Mouse (Mus musculus) heart, embryonic 11.5 days (tissue): ENCODE data around the gene BC004004. TPM values are rescaled to one million over a fixed set of nuclear protein-coding genes. Genes with fewer than 3 reads are reported as not detected.
"Not testable (repeated sequence)": the region's sequence is repeated elsewhere in the genome, so short reads cannot be mapped to it uniquely, and the experiment has no call there.

Experiments
- ATAC-seq: fragments of 200-750 bp; cut with Nextera tagmentation; replicated peaks from 2 replicates; pipeline ENCODE4 v1.8.0; 2017; ENCODE audit warnings: moderate library complexity; ENCODE audit not compliant: insufficient number of reproducible peaks, low FRiP score, low TSS enrichment
- H3K27ac ChIP-seq: fragments of 300-500 bp; sonication (generic); 2 replicates; pipeline ENCODE4 v1.5.1; 2014; ENCODE audit warnings: mild to moderate bottlenecking, low read depth, low read length
- H3K27me3 ChIP-seq: fragments of 300-500 bp; sonication (generic); 2 replicates; pipeline ENCODE4 v1.6.1; 2014; ENCODE audit warnings: mild to moderate bottlenecking, low read length, mixed read lengths; ENCODE audit not compliant: control insufficient read depth, insufficient read depth
- H3K36me3 ChIP-seq: fragments of 300-500 bp; sonication (generic); 2 replicates; pipeline ENCODE4 v1.6.1; 2014; ENCODE audit warnings: mild to moderate bottlenecking, low read length, moderate library complexity, mixed read lengths; ENCODE audit not compliant: control insufficient read depth, insufficient read depth
- H3K4me1 ChIP-seq: fragments of 300-500 bp; sonication (generic); 2 replicates; pipeline ENCODE4 v1.6.1; 2014; ENCODE audit warnings: low read length; ENCODE audit not compliant: control insufficient read depth, insufficient read depth
- H3K4me2 ChIP-seq: fragments of 300-500 bp; sonication (generic); 2 replicates; pipeline ENCODE4 v1.6.1; 2014; ENCODE audit warnings: mild to moderate bottlenecking, moderate library complexity
- H3K4me3 ChIP-seq: fragments of 300-500 bp; sonication (generic); 2 replicates; pipeline ENCODE4 v1.5.1; 2014; ENCODE audit warnings: low read depth, low read length
- H3K9ac ChIP-seq: fragments of 300-500 bp; sonication (generic); 2 replicates; pipeline ENCODE4 v1.6.1; 2014; ENCODE audit warnings: mild to moderate bottlenecking, low read depth, low read length, moderate library complexity
- H3K9me3 ChIP-seq: fragments of 300-500 bp; sonication (generic); replicated peaks from 2 replicates; pipeline ENCODE4 v1.6.1; 2016; ENCODE audit warnings: low read length; ENCODE audit not compliant: control insufficient read depth
- WGBS: fragments of 180-500 bp; shearing (Covaris S2); extraction: QIAGEN DNeasy Blood & Tissue Kit; methylation state at CpG from one replicate; pipeline ENCODE4 v1.1.7; 2014; ENCODE audit not compliant: insufficient replicate concordance; 5-methylcytosine and 5-hydroxymethylcytosine counted together
- polyA plus RNA-seq: library from polyadenylated mRNA; unstranded; fragments of >200 nt; fragmentation: Nextera tagmentation; extraction: Ambion mirVana; gene quantifications from 2 replicates; pipeline ENCODE4 v1.2.1, GENCODE M21; 2014

BC004004 gene
- polyA plus RNA-seq, 1 experiment from 2014 or later: 90.6 TPM

DNA sequence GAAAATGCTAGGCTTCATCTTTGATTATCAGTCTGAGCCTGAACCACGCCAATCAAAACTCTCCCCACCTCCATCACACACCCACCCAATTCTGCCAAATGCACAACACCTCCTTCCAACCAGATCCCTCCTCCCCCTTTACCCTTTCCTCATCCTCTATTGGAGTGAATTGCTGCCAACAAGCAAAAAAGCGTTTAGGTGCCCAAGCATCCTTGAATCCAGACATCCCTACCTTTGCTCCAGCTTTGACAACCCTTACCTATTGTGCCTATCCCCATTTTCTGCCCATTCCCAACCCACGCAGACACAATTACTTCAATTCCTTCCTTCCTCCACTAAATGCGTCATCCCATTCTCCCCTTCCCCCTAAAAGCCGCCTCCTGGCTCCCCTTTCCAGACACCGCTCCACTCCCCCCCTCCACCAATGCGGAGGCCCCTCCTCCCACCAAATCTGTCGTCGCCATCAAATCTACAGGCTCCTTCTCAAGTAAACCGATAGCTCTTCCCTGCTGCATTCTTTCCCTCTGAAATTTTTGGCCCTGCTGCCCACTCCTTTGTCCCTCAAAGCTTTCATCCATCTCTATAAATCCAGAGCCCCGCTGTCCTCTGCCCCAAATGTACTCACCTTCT lies 78.0 kb downstream of the BC004004 start:
- Histone ChIP-seq H3K36me3 (peaks cover 3% of the 10 kb centered on the region; the same call in 1 of the 2 replicates), H3K9ac (peak overlapping the region; percentile 83), H3K27ac (peak overlapping the region; percentile 75), H3K9me3 (no peaks in the 10 kb centered on the region), H3K4me3 (peak overlapping the region; percentile 87), H3K27me3 (no peaks in the 10 kb centered on the region), H3K4me1 (peaks cover 30% of the 10 kb centered on the region), H3K4me2 (peak overlapping the region; percentile 82)
- ATAC-seq: no peak
- WGBS: 2% methylated on average over 11 of the region's 11 CpGs

DNA sequence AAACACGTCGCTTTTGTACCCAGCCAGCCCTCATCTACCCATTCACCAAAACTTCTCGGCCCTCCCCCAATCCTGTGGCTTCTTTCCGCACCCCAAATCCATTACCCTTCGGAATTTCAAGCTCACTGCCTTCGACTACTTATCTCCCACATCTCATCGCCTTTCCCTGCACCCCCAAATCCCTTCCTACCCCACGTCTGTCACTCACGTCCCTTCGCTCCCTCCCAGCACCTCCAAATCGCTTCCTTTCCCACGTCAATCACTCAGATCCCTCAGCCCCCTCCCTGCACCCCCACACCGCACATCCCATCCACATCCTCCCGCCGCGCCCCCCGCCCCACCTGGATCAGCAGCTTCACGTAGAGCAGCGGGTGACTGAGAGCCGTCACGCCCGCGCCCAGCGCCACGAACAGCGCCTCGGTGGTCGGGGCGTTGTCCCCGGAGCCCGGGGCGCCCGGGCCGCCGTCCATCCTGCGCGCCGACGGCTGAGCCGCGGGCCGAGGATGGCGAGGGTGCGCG lies 78.6 kb downstream of the BC004004 start:
- under 1% methylated on average over 43 of the region's 45 CpGs for WGBS
- ATAC-seq: peak; percentile 8; the same call in 1 of the 2 replicates
- Histone ChIP-seq H3K4me1 (peaks cover 24% of the 10 kb centered on the region), H3K4me2 (peak overlapping the region; percentile 82), H3K27ac (peak overlapping the region; percentile 75), H3K9ac (peak overlapping the region; percentile 83), H3K27me3 (no peaks in the 10 kb centered on the region), H3K4me3 (peak overlapping the region; percentile 87), H3K36me3 (peaks cover 3% of the 10 kb centered on the region; the same call in 1 of the 2 replicates), H3K9me3 (no peaks in the 10 kb centered on the region)

DNA sequence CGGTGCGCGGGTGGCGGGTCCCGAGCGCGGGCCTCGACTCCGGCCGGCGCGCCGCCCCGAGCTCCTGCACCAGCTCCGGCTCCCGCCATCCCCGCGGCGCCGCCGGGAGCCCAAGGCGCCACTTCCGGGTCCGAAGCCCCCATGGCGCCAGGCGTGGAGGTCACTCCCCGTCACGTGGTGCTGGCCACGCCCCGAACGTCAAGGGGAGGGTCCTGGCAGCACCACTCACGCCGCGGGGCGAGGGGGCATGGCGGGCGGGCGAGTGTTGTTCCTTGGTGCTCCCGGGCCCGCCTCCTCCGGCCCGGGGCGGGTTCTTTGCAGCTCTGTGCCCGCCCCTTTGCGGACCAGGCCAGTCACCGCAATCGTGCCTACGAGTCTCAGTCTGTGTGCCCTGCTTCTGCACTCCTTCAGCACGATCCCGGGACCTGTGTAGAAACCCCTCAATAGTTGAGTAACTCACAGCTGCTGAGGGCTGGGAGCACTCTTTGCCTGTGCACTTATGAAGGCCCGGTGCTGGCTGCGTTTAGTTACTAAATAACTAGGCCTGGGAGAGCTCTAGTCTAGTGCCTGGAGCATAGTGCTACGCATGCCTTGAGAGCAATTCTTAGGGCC lies 79.2 kb downstream of the BC004004 start, which contains the start of gene Mtch1:
TSS of gene Mtch1 (minus strand) at position 290 of the 612 bp plus-strand sequence.
- H3K4me2 ChIP-seq: peak within 1 kb of the TSS; percentile 82
- peaks cover 19% of the 10 kb centered on the region for H3K4me1 ChIP-seq
- WGBS: 1% methylated on average over 41 of the region's 53 CpGs
- no peaks in the 10 kb centered on the region for H3K27me3 ChIP-seq
- no peaks in the 10 kb centered on the region for H3K9me3 ChIP-seq
- peak within 1 kb of the TSS; percentile 87 for H3K4me3 ChIP-seq
- H3K36me3 ChIP-seq: peaks cover 3% of the 10 kb centered on the region; the same call in 1 of the 2 replicates
- ATAC-seq: peak; percentile 94
- H3K27ac ChIP-seq: peak within 1 kb of the TSS; percentile 75
- peak within 1 kb of the TSS; percentile 83 for H3K9ac ChIP-seq

DNA sequence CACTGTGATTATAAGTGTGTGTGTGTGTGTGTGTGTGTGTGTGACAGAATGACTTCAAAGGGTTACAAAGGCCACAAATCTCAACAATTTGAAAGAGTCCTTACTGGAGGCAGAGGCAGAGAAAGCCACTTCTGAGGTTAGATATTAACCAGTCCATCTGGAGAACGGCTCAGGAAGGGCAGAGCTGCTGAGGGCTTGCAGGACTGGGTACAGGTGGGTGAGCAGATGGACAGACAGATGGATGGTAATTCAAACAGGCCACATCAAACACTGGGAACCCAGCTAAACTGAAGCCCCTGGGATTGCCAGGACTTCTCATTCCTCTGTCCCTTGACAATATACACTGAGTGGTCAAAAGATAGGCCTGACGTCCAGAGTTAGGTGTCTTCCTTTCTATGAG lies 80.4 kb downstream of the BC004004 start:
- H3K36me3 ChIP-seq: peaks cover 3% of the 10 kb centered on the region; the same call in 1 of the 2 replicates
- H3K9me3 ChIP-seq: no peaks in the 10 kb centered on the region
- no peak overlapping the region for H3K4me2 ChIP-seq
- no peak overlapping the region for H3K27ac ChIP-seq
- H3K27me3 ChIP-seq: no peaks in the 10 kb centered on the region
- peaks cover 14% of the 10 kb centered on the region for H3K4me1 ChIP-seq
- no peak overlapping the region for H3K9ac ChIP-seq
- ATAC-seq: no peak
- no peak overlapping the region for H3K4me3 ChIP-seq
- 72% methylated on average over 2 of the region's 2 CpGs for WGBS

DNA sequence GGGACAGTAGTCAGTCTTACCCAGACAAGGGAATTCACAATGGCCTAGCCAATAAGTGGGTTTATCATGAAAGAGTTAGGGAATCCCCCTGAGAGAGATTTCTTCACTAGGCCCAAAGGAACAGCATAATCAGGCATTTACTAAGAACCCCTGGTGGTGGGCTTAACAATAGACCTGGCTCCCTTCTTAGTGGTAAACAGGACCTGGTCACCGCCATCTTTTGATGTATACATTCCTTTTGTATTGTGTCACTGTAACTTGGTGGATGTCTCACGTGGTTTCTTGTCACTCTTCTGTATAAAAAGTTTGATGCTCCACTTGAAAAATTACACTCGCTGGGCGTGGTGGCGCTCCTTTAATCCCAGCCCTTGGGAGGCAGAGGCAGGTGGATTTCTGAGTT lies 82.5 kb downstream of the BC004004 start:
- H3K27ac ChIP-seq, H3K9ac ChIP-seq, ATAC-seq, H3K9me3 ChIP-seq, H3K4me3 ChIP-seq, H3K27me3 ChIP-seq, H3K4me2 ChIP-seq, H3K36me3 ChIP-seq: not testable (repeated sequence)
- WGBS: 80% methylated on average over 5 of the region's 5 CpGs
- peaks cover 20% of the 10 kb centered on the region for H3K4me1 ChIP-seq

DNA sequence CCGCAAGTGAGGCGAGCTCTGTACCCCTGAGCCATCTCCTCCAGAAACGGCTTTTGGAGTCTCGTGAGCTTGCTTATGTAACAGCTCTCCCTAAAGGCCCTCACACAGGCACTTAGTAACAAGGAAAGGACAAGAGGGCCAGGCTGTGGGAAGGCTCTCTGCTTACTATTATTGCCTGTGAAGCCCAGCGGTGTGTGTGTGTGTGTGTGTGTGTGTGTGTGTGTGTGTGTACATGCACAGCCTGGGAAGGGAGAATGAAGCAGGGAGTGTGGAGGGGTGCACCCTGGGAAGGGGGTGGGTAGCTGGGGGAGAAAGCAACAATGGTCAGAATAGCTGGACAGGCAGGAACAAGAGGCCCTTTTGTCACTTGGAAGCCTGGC lies 86.9 kb downstream of the BC004004 start:
- peak overlapping the region; percentile 72 for H3K9ac ChIP-seq
- H3K27me3 ChIP-seq: no peaks in the 10 kb centered on the region
- no peak overlapping the region for H3K4me3 ChIP-seq
- peaks cover 24% of the 10 kb centered on the region for H3K4me1 ChIP-seq
- 50% methylated on average over 5 of the region's 5 CpGs for WGBS
- H3K27ac ChIP-seq: peak overlapping the region; percentile 98
- H3K9me3 ChIP-seq: no peaks in the 10 kb centered on the region
- H3K4me2 ChIP-seq: peak overlapping the region; percentile 73
- no peak for ATAC-seq
- H3K36me3 ChIP-seq: no peaks in the 10 kb centered on the region

DNA sequence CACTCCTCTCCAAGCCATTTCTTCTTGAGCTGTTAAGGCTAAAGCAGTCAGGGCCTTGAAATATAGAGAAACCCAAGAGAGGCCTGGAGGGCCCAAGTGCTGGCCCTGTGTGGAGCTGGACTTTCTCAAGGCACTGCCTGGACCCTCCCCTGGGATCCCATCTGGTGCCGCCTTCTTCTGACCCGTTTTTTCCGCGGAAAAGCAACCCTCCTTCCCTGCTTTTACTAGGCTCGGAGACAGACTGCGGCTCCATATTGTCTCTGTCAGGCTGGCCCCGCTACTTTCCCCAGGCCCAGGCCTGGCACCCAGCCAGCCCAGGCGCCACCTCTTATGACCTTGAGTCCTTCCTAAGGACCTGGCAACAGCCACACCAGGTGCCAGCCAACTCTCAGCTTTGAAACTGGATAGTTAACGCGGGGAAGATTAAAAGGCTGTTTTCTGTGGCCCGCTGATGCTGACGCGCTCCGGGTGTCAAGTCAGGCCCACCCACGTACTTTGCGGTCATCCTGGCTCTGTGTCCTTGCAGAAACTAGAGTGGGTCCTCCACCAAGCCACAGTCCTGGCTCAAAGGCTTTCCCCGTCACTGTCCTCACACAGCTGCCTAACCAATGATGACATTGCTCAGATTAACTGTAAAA lies 87.4 kb downstream of the BC004004 start:
- H3K4me1 ChIP-seq: peaks cover 24% of the 10 kb centered on the region
- H3K27me3 ChIP-seq: no peaks in the 10 kb centered on the region
- H3K9me3 ChIP-seq: no peaks in the 10 kb centered on the region
- peak overlapping the region; percentile 72 for H3K9ac ChIP-seq
- 11% methylated on average over 17 of the region's 17 CpGs for WGBS
- no peaks in the 10 kb centered on the region for H3K36me3 ChIP-seq
- peak overlapping the region; percentile 73 for H3K4me2 ChIP-seq
- peak overlapping the region; percentile 98 for H3K27ac ChIP-seq
- peak overlapping the region; percentile 38 for H3K4me3 ChIP-seq
- peak; percentile 56 for ATAC-seq

DNA sequence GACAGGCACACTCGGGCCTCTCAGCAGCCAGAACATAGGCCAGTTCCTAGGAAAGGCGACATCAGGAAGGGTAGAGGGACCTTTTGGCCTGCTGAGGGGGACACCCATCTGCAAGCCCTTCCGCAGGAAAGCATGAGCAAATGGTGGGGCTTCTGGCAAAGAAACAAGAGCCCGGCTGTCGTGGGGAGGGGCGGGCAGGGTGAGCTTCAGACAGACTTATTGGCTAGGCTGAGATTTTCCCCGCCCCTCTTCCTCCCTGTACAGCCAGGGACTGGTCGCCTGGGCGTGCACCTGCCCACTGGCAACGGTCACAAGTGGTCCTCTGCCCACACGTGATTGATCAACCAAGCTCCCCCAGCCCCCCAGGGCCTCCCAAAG lies 87.9 kb downstream of the BC004004 start:
- Histone ChIP-seq H3K4me1 (peaks cover 24% of the 10 kb centered on the region), H3K36me3 (no peaks in the 10 kb centered on the region), H3K9me3 (no peaks in the 10 kb centered on the region), H3K9ac (peak overlapping the region; percentile 72), H3K4me2 (peak overlapping the region; percentile 73), H3K27me3 (no peaks in the 10 kb centered on the region), H3K27ac (peak overlapping the region; percentile 98), H3K4me3 (peak overlapping the region; percentile 38)
- 2% methylated on average over 11 of the region's 11 CpGs for whole genome bisulfite sequencing
- ATAC-seq: peak; percentile 88
